Mouse (Mus musculus): ENCODE measurements around the gene Enkd1.

Gene Enkd1

DNA sequence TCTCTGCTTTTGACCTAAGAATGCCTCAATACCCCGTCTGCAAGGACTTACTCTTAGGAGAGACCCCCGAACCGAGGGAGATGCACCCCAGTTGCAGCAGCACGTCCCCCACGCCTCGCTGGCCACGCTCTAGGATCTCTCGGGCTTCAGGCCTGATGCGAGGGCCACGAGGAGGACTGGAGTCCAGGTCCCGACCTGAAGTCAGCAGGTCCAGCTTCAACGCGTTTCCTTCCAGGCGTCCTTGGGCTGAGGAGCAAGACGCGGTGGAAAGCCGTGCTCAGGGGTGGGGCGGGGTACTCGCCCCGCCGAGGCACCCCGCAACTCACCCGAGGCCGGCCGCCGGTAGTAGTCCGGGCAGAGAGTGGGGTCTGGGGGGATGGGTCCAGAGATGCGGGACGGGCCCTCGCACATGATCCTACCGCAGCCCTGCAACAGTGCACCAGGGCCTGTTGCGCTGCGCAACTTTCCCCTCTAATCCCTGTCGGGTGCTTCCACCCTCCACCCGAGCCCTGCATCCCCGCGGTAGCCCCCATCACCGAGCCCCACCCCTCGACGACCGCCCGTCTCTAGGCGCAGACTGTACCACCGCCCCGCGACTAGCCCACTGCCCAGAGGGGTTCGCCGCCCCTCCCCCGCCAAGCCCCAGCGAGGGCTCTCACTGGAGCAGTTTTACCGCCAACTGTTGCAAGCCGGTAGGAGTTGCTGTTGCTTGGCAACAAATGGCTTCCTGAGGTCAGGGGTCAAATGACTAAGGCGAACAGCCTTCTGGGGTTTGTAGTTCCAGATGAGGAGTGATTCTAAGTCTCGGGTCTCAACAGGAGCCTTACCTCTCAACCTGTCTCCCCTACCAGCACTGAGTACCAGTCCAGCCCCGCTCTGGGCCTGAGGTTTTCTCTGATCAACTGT is at the start of gene Enkd1, which contains the start of gene 4933405L10Rik:
Gene Enkd1, minus strand, starts transcription at position 713 of the 906 bp plus-strand sequence.
Gene 4933405L10Rik, plus strand, starts transcription at position 158 of the 906 bp plus-strand sequence.
- DNase-seq (ENCODE audit: low read depth, low spot score): peak; percentile 85

DNA sequence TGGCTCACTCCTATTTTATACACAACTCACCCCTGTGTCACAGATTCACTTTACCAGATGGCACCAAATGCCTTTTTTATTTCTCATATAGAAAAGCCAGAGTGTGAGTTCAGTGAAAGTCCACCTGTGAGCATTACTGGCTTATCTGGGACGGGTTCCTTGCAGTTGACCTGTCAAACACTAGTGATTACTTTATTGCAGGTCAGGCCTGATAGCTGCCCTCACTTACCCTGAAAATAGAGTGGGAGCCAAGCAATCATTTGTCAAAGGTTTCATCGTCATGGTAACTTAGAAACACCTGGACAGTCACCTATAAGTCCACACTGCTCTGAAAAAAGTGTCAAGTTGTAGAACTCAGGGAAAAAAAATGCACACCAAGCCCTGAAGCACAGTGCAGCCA is 46.7 kb upstream of the Enkd1 start:
- no peak for DNase-seq (ENCODE audit: low read depth, low spot score)

DNA sequence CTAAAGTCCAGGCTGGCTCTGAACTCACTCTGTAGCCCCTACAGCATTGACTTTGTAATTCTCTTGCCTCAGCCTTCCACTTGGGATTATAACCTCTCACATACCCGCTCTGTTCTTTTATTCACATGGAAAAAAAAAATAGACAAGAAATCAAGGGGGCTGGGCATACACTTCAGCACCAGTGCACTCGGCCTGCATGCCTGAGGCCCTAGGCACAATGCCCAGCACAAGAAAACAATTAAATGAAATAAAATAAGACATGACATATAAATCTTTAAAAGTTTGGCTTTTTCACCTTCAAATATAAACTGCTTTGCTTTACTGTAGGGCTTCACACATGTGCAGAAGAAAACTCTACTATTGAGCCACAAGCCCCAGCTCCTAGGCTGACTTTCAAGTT is 45.9 kb upstream of the Enkd1 start:
- DNase-seq (ENCODE audit: low read depth, low spot score): no peak

DNA sequence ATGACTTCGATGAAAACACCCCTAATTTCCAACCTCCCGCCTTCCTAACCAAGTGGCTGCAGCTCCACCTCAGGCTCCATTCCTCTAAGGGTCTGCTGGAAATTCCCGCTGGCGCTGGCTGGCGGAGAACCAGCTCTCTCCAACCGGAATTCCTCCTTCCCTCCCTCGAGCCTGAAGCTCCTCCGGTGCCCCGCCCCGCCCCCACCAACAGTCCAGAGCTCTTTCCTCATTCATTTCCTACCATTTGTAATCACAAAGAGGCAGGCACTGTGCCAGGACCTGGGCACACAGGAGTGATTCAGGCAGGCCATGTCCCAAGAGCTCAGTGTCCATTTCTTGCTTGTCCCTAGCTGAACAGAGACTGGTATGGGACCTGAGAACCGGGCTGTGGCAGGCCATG is 42.6 kb upstream of the Enkd1 start:
- peak; percentile 32 for DNase-seq (ENCODE audit: low read depth, low spot score)

- DNase-seq (ENCODE audit: low read depth, low spot score): no peak
These were observed 35.3 kb upstream of the Enkd1 start for GRCm38 (mm10) chr8:105743301-105743700.

DNA sequence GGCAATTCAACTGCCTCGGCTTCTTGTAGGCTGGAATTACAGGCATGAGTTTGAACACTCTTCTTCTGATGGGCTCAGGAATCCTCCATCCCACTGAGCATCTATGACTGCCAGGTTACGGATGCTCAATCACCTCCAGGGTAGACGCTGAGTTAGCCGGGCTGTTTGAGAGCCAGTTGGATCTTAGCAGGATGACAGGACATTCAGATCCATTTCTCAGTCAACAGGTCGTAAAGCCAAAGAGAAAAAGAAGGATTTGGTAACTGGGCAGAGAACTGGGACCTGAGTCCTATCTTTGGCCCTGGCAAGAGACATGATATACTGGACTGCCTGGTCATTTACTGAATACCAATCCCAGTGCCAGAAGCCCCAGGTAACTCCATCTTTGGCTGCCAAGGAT is 31.2 kb upstream of the Enkd1 start:
- no peak for DNase-seq (ENCODE audit: low read depth, low spot score)

- DNase-seq (ENCODE audit: low read depth, low spot score): no peak
These were observed 24.2 kb upstream of the Enkd1 start for GRCm38 (mm10) chr8:105732186-105732585.

GRCm38 (mm10) chr8:105727397-105728124 is 19.6 kb upstream of the Enkd1 start:
- no peak for DNase-seq (ENCODE audit: low read depth, low spot score)

- no peak for DNase-seq (ENCODE audit: low read depth, low spot score)
These were observed 17.7 kb upstream of the Enkd1 start for GRCm38 (mm10) chr8:105725726-105726125.

- DNase-seq (ENCODE audit: low read depth, low spot score): no peak
These were observed 14.9 kb upstream of the Enkd1 start for GRCm38 (mm10) chr8:105722861-105723260.

GRCm38 (mm10) chr8:105719637-105720036 is 11.6 kb upstream of the Enkd1 start:
- no peak for DNase-seq (ENCODE audit: low read depth, low spot score)

GRCm38 (mm10) chr8:105716302-105716945 is 8.4 kb upstream of the Enkd1 start:
- DNase-seq (ENCODE audit: low read depth, low spot score): no peak

DNA sequence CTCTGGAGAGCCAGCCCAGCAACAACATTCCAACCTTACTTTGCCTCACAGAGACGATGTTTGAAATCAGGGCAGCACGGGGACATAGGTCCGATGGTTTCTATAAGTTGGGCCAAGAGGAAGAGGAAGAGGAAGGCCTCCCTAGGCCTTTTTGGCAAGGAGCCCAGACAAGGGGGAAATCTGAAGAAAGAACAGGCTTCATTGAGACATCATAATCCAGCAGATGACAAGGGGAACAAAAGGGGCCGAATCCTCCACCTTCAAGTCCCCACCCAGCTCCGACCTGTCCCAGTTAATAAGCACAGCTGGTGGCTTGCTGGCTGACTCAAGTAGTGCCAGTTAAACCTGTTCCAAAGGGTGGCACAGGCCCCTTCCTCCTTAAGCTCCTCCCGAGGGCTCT is 7.0 kb upstream of the Enkd1 start:
- no peak for DNase-seq (ENCODE audit: low read depth, low spot score)

DNA sequence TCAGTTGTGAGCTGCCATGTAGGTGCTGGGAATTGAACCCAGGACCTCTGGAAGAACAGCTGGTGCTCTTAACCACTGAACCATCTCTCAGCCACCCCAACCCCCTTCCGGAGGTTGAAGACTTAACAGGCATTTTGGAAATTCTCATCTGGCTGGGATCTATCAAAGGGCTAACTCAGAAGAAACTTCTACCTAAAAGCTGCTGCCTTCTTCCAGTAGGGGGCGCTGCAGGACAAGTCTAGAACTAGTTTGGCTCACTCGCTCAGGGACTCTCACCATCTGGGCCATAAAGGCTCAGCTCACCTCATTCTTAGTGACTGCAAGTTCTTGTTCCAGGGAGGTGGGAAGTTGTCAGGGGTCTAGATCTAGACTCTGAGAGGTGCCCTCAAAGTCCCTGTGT is 6.1 kb upstream of the Enkd1 start:
- DNase-seq (ENCODE audit: low read depth, low spot score): no peak

DNA sequence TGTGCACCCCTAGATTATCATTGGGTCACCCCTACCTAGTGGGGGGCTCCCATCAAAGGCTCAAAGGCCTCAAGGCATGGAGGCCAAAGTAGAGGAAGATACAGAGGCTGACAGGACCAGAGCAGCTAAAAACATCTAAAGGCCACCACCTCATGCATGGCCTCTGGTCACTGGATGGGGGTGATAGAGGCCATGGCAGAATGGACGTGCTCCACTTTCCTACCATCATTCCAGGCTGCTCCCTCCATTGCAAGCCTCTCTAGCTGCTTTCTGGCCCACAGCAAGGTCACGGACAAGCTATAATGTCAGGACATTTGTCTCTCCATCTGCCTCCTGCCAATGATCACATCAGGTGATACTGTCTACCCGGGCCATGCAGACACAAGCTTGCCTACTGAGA is 4.3 kb upstream of the Enkd1 start:
- no peak for DNase-seq (ENCODE audit: low read depth, low spot score)

- no peak for DNase-seq (ENCODE audit: low read depth, low spot score)
These were observed 1.3 kb upstream of the Enkd1 start for GRCm38 (mm10) chr8:105709317-105709716.

- no peak for DNase-seq (ENCODE audit: low read depth, low spot score)
These were observed 665 bp upstream of the Enkd1 start for GRCm38 (mm10) chr8:105708675-105709074.

DNA sequence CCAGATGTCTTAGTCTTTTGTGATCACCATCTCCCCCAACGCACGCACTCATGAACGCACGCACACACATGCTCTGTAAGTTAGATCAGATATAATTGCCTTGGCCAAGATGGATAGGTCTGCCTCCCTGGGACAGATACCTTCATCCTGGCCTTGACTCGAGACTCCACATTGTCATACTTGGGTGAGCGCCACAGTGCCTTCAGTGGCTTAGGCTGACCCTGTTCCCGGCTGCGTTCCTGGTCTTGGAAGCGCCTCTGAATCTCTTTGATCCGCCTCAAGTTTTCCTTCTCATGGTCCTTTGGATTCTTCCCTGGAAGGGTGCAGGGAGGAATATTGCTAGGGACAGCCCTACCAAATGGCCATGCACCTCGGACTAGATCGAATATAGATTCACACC is 1.6 kb downstream of the Enkd1 start:
- DNase-seq (ENCODE audit: low read depth, low spot score): no peak

GRCm38 (mm10) chr8:105704955-105705354 is 3.1 kb downstream of the Enkd1 start:
- no peak for DNase-seq (ENCODE audit: low read depth, low spot score)

DNA sequence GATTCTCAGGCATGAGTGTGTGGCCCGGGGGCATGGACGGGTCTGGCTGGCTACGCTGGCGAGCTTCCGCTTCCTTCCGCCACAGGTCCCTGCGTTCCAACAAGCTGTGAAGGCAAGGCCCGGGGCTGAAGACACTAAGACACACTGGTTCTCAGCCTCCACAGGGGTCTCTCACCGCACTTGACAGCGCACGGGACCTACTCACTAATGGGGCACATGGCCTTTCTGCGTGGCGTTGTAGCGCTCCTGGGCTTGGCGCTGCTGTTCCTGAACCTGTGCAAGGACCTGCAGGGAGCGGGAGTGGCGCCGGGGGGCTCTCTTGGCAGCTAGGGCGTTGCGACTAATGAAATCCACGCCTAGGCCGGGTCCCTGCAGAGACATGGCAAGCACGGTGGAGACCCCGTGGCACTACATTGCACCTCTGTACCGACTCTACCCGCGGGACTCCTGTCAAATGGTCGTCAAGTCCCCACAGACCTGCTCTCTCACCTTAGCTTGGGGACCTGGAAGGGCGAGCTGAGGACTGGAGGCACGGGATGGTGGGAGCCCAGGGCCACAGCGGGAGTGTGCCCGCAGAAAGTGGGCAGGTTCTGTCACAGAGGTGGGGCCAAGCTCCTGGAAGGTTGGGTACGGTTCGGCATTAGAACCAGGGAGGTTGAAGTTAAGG is 3.7 kb downstream of the Enkd1 start:
- no peak for DNase-seq (ENCODE audit: low read depth, low spot score)

- DNase-seq (ENCODE audit: low read depth, low spot score): no peak
These were observed 5.1 kb downstream of the Enkd1 start for GRCm38 (mm10) chr8:105702731-105703415.
